ENCODE assay signal across 1 mouse cellular context in the genomic region with DNA sequence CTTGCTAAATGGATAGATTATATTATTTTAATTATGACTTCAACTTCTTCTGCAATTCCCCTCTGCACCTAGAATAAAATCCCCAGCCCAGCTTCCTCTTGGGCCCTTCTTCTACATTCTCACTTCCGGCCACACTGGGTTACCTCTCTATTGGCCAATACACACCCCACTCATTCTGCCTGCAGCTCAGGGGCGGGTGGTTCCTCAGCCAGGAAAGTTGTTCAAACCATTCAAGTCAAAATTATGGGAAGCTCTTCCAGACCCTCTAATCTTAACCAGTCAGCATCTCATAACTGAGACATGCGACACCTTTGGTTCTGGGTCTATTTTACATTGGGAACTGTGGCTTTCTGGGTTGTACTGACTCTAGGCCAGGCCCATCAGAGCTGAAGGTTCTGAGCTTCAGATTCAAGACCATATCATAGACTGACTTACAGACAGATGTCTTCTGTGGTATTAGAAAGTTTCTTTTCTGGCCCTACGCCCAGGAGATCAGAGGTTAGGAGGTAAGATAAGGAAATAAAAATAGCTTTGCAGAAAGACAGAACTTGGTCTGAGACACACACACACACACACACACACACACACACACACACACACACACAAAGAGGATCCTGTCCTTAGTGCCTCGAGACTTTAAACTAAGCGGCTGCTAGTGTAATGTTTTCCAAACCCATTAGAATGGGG.
TF ChIP-seq lines count a peak whose summit lies in the region.

No protein-coding gene starts in this region.

TF ChIP-seq in MEL, 35 proteins besides CTCF, POLR2A, EP300 and RAD21 (continued from another document):
- TF ChIP-seq USF2 (IDR thresholded peaks at IDR 0.05; ENCODE audit: borderline replicate concordance in 1 of 2, insufficient read depth in 1 of 2, low read depth in 1 of 2, low read length in 2 of 2), result no peak
- peak; percentile 99 for TF ChIP-seq MEF2A (IDR thresholded peaks at IDR 0.05; ENCODE audit: extremely low read depth, insufficient replicate concordance, low read depth, low read length, poor library complexity, severe bottlenecking)
- TF ChIP-seq SMC3 (IDR thresholded peaks at IDR 0.05; ENCODE audit: low read depth, low read length), result no peak
- TF ChIP-seq GATA1 (IDR thresholded peaks at IDR 0.05; ENCODE audit: low read depth, low read length), result peak; percentile 93
- no peak for TF ChIP-seq MYB (IDR thresholded peaks at IDR 0.05; ENCODE audit: low read depth, low read length)
- peak; percentile 76; the same call in 1 of the 2 replicates for TF ChIP-seq MAFK (IDR thresholded peaks at IDR 0.05; ENCODE audit: borderline replicate concordance, low read depth, low read length)
- TF ChIP-seq TBP (IDR thresholded peaks at IDR 0.05; ENCODE audit: low read depth, low read length), result peak; percentile 45; the same call in 1 of the 2 replicates
- TF ChIP-seq MAX (IDR thresholded peaks at IDR 0.05; ENCODE audit: low read length), result no peak
- TF ChIP-seq KAT2A (conservative IDR thresholded peaks at IDR 0.05; ENCODE audit: low read depth, low read length), result no peak
- TF ChIP-seq MAZ (IDR thresholded peaks at IDR 0.05; ENCODE audit: low read depth, low read length), result peak; percentile 68; the same call in 1 of the 2 replicates
- TF ChIP-seq BHLHE40 (IDR thresholded peaks at IDR 0.05; ENCODE audit: borderline replicate concordance, low read depth, low read length), result peak; percentile 74
- no peak for TF ChIP-seq UBTF (IDR thresholded peaks at IDR 0.05; ENCODE audit: borderline replicate concordance, insufficient read depth, low read depth, low read length)
- no peak for TF ChIP-seq E2F4 (IDR thresholded peaks at IDR 0.05; ENCODE audit: borderline replicate concordance, low read depth, low read length)
- TF ChIP-seq POLR2AphosphoS2 (IDR thresholded peaks at IDR 0.05; ENCODE audit: low read length), result no peak
- TF ChIP-seq ZKSCAN1 (IDR thresholded peaks at IDR 0.05; ENCODE audit: low read depth, low read length), result no peak
